Mouse (Mus musculus) spleen, adult 2 months (tissue): ENCODE results near the gene Pwp2. TPM values are rescaled to one million over a fixed set of nuclear protein-coding genes. Genes with fewer than 3 reads are reported as not detected.

Source experiments
- DNase-seq, 2 experiments: peaks; one replicate each; pipeline versions ENCODE4 v3.0.0 to v3.0.0-alpha.2; 2012 to 2021; ENCODE audit warnings: low spot score in 2 of 2, low read depth in 1 of 2
- H3K27ac ChIP-seq: fragments of 200-500 bp; 2 replicates; pipeline ENCODE4 v1.5.1; 2012; ENCODE audit warnings: low read length, inconsistent platforms; ENCODE audit not compliant: insufficient read depth
- H3K27me3 ChIP-seq: fragments of 200-500 bp; 2 replicates; pipeline ENCODE4 v1.6.1; 2012; ENCODE audit warnings: mild to moderate bottlenecking, moderate library complexity, low read length, inconsistent platforms; ENCODE audit not compliant: control insufficient read depth, insufficient read depth
- H3K36me3 ChIP-seq: fragments of 200-500 bp; 2 replicates; pipeline ENCODE4 v1.6.1; 2012; ENCODE audit warnings: mild to moderate bottlenecking, low read length, inconsistent platforms; ENCODE audit not compliant: control insufficient read depth, insufficient read depth
- H3K4me1 ChIP-seq: fragments of 200-500 bp; 2 replicates; pipeline ENCODE4 v1.6.1; 2011; ENCODE audit warnings: inconsistent platforms; ENCODE audit not compliant: control insufficient read depth, insufficient read depth, insufficient read length
- H3K4me3 ChIP-seq: fragments of 200-500 bp; 2 replicates; pipeline ENCODE4 v1.5.1; 2011; ENCODE audit warnings: mild to moderate bottlenecking, inconsistent platforms; ENCODE audit not compliant: insufficient read depth, insufficient read length; ENCODE audit errors: extremely low read depth
- CTCF ChIP-seq: fragments of 200-500 bp; IDR thresholded peaks from 2 replicates; pipeline ENCODE4 v1.5.1; 2011; ENCODE audit warnings: mild to moderate bottlenecking, inconsistent platforms; ENCODE audit not compliant: insufficient read depth, insufficient read length, insufficient replicate concordance; ENCODE audit errors: extremely low read depth
- POLR2A ChIP-seq: fragments of 200-500 bp; IDR thresholded peaks from 2 replicates; pipeline ENCODE4 v1.6.1; 2011; ENCODE audit warnings: low read depth, low read length, inconsistent platforms
- WGBS: fragments of 180-500 bp; shearing (Covaris S2); methylation state at CpG from one replicate; pipeline ENCODE4 v1.1.7; 2018; 5-methylcytosine and 5-hydroxymethylcytosine counted together
- polyA plus RNA-seq: library from polyadenylated mRNA; depleted of rRNA; stranded (reverse); fragments of >200 nt; gene quantifications from 2 replicates; pipeline ENCODE4 v1.2.3, GENCODE M21; 2012

The Pwp2 gene
- polyA plus RNA-seq, 1 experiment = 11.2 TPM

- Histone ChIP-seq H3K27me3 (no peaks in the 10 kb centered on the region), H3K4me1 (no peaks in the 10 kb centered on the region), H3K4me3 (no peak overlapping the region), H3K36me3 (peaks cover 30% of the 10 kb centered on the region), H3K27ac (no peak overlapping the region)
- DNase-seq = no peak
- WGBS = 84% methylated on average over 6 of the region's 6 CpGs
- no peak for TF ChIP-seq CTCF
- TF ChIP-seq POLR2A = no peak
These were observed 39.2 kb upstream of the Pwp2 start for GRCm38 (mm10) chr10:78224136-78224535.

- TF ChIP-seq CTCF = no peak
- TF ChIP-seq POLR2A = no peak
These were observed 38.0 kb upstream of the Pwp2 start for GRCm38 (mm10) chr10:78222908-78223307.

GRCm38 (mm10) chr10:78221315-78221714 is 36.4 kb upstream of the Pwp2 start:
- Histone ChIP-seq H3K36me3 (peaks cover 34% of the 10 kb centered on the region), H3K27me3 (no peaks in the 10 kb centered on the region), H3K27ac (no peak overlapping the region; the same call in 1 of the 2 replicates), H3K4me1 (no peaks in the 10 kb centered on the region), H3K4me3 (no peak overlapping the region)
- no peak for DNase-seq
- 96% methylated on average over 7 of the region's 7 CpGs for WGBS
- TF ChIP-seq CTCF = no peak
- no peak for TF ChIP-seq POLR2A

More at GRCm38 (mm10) chr10:78222908-78223307, 38.0 kb upstream of the Pwp2 start:
- no peaks in the 10 kb centered on the region for H3K4me1 ChIP-seq
- H3K36me3 ChIP-seq = peaks cover 29% of the 10 kb centered on the region
- no peaks in the 10 kb centered on the region for H3K27me3 ChIP-seq
- WGBS = 90% methylated on average over 4 of the region's 4 CpGs
- no peak for DNase-seq
- no peak overlapping the region for H3K4me3 ChIP-seq
- no peak overlapping the region for H3K27ac ChIP-seq

- Histone ChIP-seq H3K36me3 (peaks cover 42% of the 10 kb centered on the region), H3K27me3 (no peaks in the 10 kb centered on the region), H3K27ac (no peak overlapping the region), H3K4me3 (no peak overlapping the region), H3K4me1 (no peaks in the 10 kb centered on the region)
- no peak for TF ChIP-seq POLR2A
- DNase-seq = no peak
- WGBS = 95% methylated on average over 1 of the region's 1 CpGs
These were observed 34.6 kb upstream of the Pwp2 start for GRCm38 (mm10) chr10:78219528-78219927.

- TF ChIP-seq CTCF (no peak), POLR2A (no peak)
- DNase-seq = no peak
- WGBS = 93% methylated on average over 6 of the region's 6 CpGs
- Histone ChIP-seq H3K27me3 (no peaks in the 10 kb centered on the region), H3K4me1 (no peaks in the 10 kb centered on the region), H3K4me3 (no peak overlapping the region), H3K27ac (no peak overlapping the region), H3K36me3 (peaks cover 50% of the 10 kb centered on the region)
These were observed 33.6 kb upstream of the Pwp2 start for GRCm38 (mm10) chr10:78218576-78218975.

GRCm38 (mm10) chr10:78216376-78217083 is 31.6 kb upstream of the Pwp2 start:
- Histone ChIP-seq H3K27ac (peak overlapping the region; percentile 21; the same call in 1 of the 2 replicates), H3K27me3 (no peaks in the 10 kb centered on the region), H3K36me3 (peaks cover 51% of the 10 kb centered on the region), H3K4me1 (no peaks in the 10 kb centered on the region), H3K4me3 (no peak overlapping the region)
- TF ChIP-seq POLR2A (no peak), CTCF (no peak)
- no peak for DNase-seq
- WGBS = 73% methylated on average over 6 of the region's 6 CpGs

- DNase-seq = no peak
- TF ChIP-seq CTCF (no peak), POLR2A (no peak)
- no peaks in the 10 kb centered on the region for H3K27me3 ChIP-seq
- peaks cover 56% of the 10 kb centered on the region for H3K36me3 ChIP-seq
- H3K4me3 ChIP-seq = no peak overlapping the region
- no peak overlapping the region for H3K27ac ChIP-seq
- WGBS = 97% methylated on average over 9 of the region's 9 CpGs
- H3K4me1 ChIP-seq = no peaks in the 10 kb centered on the region
These were observed 29.4 kb upstream of the Pwp2 start for GRCm38 (mm10) chr10:78214371-78214770.
